Mouse (Mus musculus) E14TG2a.4 (cell line): ENCODE results near the gene Rxfp2.

Experiments used
- H3K27me3 ChIP-seq: 2 replicates; pipeline ENCODE4 v1.6.1; 2014; ENCODE audit warnings: low read length, control low read depth; ENCODE audit not compliant: insufficient read depth
- H3K36me3 ChIP-seq: 2 replicates; pipeline ENCODE4 v1.6.1; 2014; ENCODE audit warnings: low read length, control low read depth; ENCODE audit not compliant: insufficient read depth
- H3K4me1 ChIP-seq: replicated peaks from 2 replicates; pipeline ENCODE4 v1.6.1; 2014; ENCODE audit warnings: low read depth, low read length, control low read depth
- H3K4me3 ChIP-seq: replicated peaks from 2 replicates; pipeline ENCODE4 v1.5.1; 2014; ENCODE audit warnings: mild to moderate bottlenecking, low read length
- H3K9me3 ChIP-seq: 2 replicates; pipeline ENCODE4 v1.6.1; 2014; ENCODE audit warnings: low read length, control low read depth
- CTCF ChIP-seq: conservative IDR thresholded peaks from 2 replicates; pipeline ENCODE4 v1.5.1; 2014; ENCODE audit warnings: low read length
- NANOG ChIP-seq: IDR thresholded peaks from 2 replicates; pipeline ENCODE4 v1.6.1; 2014; ENCODE audit warnings: borderline replicate concordance, low read length, mixed read lengths
- POU5F1 ChIP-seq: IDR thresholded peaks from 2 replicates; pipeline ENCODE4 v1.6.1; 2014; ENCODE audit warnings: low read length, borderline replicate concordance

Gene Rxfp2

GRCm38 (mm10) chr5:150018656-150019055 lies at the start of gene Rxfp2:
Rxfp2 (plus strand) TSS chr5:150018675.
- Histone ChIP-seq H3K4me1 (peaks cover 4% of the 10 kb centered on the region; the same call in 1 of the 2 replicates), H3K4me3 (no peak within 1 kb of the TSS; the same call in 1 of the 2 replicates), H3K27me3 (peaks cover 9% of the 10 kb centered on the region), H3K9me3 (peaks cover 6% of the 10 kb centered on the region), H3K36me3 (no peaks in the 10 kb centered on the region)
- TF ChIP-seq NANOG, result no peak
- TF ChIP-seq POU5F1, result no peak
- no peak for TF ChIP-seq CTCF

DNA sequence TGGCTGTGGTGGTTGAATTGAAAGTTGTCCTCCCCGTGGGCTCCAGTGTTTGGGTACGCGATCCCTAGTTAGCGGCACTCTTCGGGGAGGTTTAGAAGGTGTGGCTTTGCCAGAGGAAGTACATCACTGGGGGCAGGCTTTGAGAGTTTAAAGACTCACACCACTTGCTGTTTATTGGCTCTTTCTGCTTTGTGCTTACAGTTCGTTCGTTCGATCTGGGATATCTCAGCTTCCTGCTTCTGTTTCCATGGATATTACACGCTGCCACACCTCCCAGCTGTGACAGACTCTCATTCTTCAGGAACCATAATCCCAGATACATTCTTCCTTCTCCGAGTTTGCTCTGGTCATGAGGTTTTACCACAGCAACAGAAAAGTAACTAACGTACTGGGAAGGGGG lies 48.2 kb upstream of the Rxfp2 start:
- no peaks in the 10 kb centered on the region for H3K36me3 ChIP-seq
- H3K4me1 ChIP-seq, result peaks cover under 1% of the 10 kb centered on the region
- no peaks in the 10 kb centered on the region for H3K27me3 ChIP-seq
- no peak for TF ChIP-seq CTCF
- TF ChIP-seq POU5F1, result no peak
- no peak for TF ChIP-seq NANOG
- no peak overlapping the region for H3K4me3 ChIP-seq
- H3K9me3 ChIP-seq, result no peaks in the 10 kb centered on the region

DNA sequence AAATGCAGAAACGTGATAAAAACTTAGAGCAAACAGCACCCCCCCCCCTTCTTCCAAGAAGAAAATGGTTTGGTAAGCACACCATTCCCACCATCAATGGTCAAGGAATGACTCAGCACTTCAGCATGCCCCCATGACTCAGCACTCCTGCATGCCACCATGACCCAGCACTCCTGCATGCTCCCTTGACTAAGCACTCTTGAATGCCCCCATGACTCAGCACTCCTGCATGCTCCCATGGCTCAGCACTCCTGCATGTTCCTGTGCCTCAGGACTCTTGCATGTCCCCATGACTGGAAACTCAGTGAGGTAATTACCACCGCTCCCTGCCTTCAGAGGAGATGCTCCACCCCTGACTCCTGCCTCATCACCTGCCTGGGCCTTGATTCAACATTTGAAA lies 41.4 kb upstream of the Rxfp2 start:
- no peak for TF ChIP-seq NANOG
- TF ChIP-seq POU5F1, result no peak
- no peak for TF ChIP-seq CTCF
- H3K36me3 ChIP-seq, result peaks cover 4% of the 10 kb centered on the region; the same call in 1 of the 2 replicates
- peaks cover 27% of the 10 kb centered on the region for H3K9me3 ChIP-seq

GRCm38 (mm10) chr5:149983621-149984020 lies 34.9 kb upstream of the Rxfp2 start:
- no peak overlapping the region for H3K4me3 ChIP-seq
- no peaks in the 10 kb centered on the region for H3K36me3 ChIP-seq
- H3K4me1 ChIP-seq, result no peaks in the 10 kb centered on the region
- TF ChIP-seq CTCF, result no peak
- no peak for TF ChIP-seq POU5F1
- TF ChIP-seq NANOG, result no peak
- H3K27me3 ChIP-seq, result no peaks in the 10 kb centered on the region
- no peaks in the 10 kb centered on the region for H3K9me3 ChIP-seq

More for the DNA sequence above, 41.4 kb upstream of the Rxfp2 start:
- H3K27me3 ChIP-seq, result no peaks in the 10 kb centered on the region
- H3K4me3 ChIP-seq, result no peak overlapping the region
- H3K4me1 ChIP-seq, result no peaks in the 10 kb centered on the region

DNA sequence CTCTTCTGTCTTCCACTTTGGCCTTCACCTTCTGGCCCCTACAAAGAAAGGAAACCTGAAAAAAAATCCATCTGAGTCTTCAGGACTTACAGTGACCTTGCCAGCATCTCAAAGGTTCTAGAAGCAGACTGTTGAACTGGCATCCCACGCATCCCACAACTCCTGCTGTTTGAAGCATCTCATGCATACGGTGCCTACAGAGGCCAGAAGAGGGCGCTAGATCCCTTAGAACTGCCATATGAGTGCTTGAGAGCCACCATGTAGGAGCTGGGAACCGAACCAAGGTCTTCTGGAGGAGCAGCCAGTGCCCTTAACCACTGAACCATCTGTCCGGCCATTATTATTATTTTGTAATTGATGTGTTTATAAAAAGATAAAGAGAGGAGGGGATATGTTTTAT lies 23.9 kb upstream of the Rxfp2 start:
- Histone ChIP-seq H3K4me3 (no peak overlapping the region), H3K9me3 (peaks cover 6% of the 10 kb centered on the region), H3K4me1 (peaks cover 11% of the 10 kb centered on the region), H3K36me3 (no peaks in the 10 kb centered on the region), H3K27me3 (peaks cover 6% of the 10 kb centered on the region)
- TF ChIP-seq POU5F1 (no peak), CTCF (peak; percentile 51)

GRCm38 (mm10) chr5:149996614-149997013 lies 21.9 kb upstream of the Rxfp2 start:
- Histone ChIP-seq H3K36me3 (no peaks in the 10 kb centered on the region), H3K9me3 (peaks cover 6% of the 10 kb centered on the region), H3K4me3 (no peak overlapping the region), H3K27me3 (peaks cover 4% of the 10 kb centered on the region), H3K4me1 (peaks cover 11% of the 10 kb centered on the region)
- TF ChIP-seq NANOG, result no peak
- TF ChIP-seq CTCF, result peak; percentile 68
- no peak for TF ChIP-seq POU5F1

DNA sequence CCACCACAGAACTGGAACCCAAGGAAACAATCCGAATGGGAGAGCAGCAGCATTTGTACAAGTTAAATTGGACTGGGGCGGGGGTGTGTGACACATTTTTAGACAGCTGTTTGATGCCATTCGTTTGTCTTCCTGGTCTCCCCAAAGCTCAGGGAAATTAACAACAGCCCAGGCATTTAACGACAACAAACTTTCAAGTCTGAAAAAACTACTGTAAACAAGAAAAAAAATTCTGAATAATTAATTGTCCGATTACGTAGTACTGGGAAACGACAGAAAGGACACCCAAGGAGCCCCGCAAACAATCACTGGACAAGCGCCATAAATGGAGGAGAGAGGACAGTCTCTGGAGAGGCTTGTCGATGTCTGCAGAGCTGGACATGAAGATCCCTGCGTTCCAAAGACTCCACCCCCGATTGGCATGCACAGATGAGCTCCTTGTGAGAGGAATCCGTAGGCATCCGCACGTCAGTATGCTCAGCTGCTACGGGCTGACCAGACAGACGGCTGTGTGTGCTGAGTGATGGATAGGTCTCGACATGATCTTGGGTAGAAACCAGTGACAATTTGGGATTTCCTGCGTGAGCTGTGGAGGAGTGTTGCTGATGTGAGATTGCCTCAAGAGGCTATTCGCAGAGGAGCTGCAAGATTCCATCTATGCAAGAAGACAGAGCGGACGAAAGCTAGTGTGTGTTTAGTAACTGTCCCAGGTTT lies 21.0 kb upstream of the Rxfp2 start:
- peaks cover 6% of the 10 kb centered on the region for H3K9me3 ChIP-seq
- TF ChIP-seq CTCF (no peak), NANOG (no peak), POU5F1 (no peak)
- no peaks in the 10 kb centered on the region for H3K36me3 ChIP-seq
- peaks cover 11% of the 10 kb centered on the region for H3K4me1 ChIP-seq
- no peak overlapping the region for H3K4me3 ChIP-seq
- H3K27me3 ChIP-seq, result peaks cover 2% of the 10 kb centered on the region; the same call in 1 of the 2 replicates

GRCm38 (mm10) chr5:149998311-149998710 lies 20.2 kb upstream of the Rxfp2 start:
- Histone ChIP-seq H3K4me1 (peaks cover 8% of the 10 kb centered on the region), H3K27me3 (no peaks in the 10 kb centered on the region), H3K9me3 (peaks cover 6% of the 10 kb centered on the region), H3K4me3 (no peak overlapping the region), H3K36me3 (no peaks in the 10 kb centered on the region)
- TF ChIP-seq CTCF (no peak), NANOG (no peak), POU5F1 (no peak)

DNA sequence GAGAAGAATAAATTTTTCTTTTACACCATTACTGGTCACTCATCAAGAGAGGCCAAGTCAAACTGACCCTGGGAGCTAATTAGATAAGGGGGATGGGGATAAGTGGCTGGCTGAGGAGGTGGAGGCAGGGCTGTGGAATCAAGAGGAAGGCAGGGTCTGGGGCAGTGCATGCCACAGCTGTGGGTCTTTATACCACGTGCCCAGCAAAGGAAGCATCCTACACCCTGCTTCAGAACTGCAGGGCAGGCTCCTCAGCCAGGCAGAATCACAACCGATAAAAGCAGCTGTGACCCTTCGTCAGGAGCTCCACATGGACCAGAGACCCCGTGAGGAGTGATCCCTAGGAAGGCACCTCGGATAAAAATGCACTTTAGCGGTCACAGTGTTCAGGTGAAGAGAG lies 13.1 kb upstream of the Rxfp2 start:
- H3K36me3 ChIP-seq, result no peaks in the 10 kb centered on the region

More for the DNA sequence above, 13.1 kb upstream of the Rxfp2 start:
- no peaks in the 10 kb centered on the region for H3K4me1 ChIP-seq
- H3K27me3 ChIP-seq, result no peaks in the 10 kb centered on the region
- TF ChIP-seq NANOG (no peak), CTCF (no peak), POU5F1 (no peak)
- peak overlapping the region; percentile 46; the same call in 1 of the 2 replicates for H3K4me3 ChIP-seq
- no peaks in the 10 kb centered on the region for H3K9me3 ChIP-seq
